ENCODE assay signal across 25 mouse cellular contexts in the genomic region with DNA sequence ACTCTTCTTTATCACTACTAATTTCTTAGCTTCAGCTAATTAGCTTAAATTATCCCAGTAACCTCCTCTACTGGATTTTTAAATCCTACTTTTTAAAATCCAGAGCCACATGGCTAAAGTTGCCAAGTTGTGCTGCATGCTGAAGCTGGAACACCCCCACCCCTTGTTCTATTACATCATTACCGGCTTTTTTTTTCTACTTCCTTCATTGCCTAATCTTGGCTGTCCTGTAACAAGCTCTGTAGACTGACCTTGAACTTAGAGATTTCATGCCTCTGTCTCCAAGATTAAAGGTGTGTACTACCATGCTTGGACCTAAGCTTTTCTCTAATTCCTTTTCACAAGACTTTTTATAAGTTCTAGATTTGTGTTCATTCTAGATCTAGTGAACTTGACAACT. TPM values are rescaled to one million over a fixed set of nuclear protein-coding genes. Genes with fewer than 3 reads are reported as not detected.
"Had no signal": no experiment of that assay in that cellular context is flagged by ENCODE, and none has a peak within 500 bp of the region (broad histone marks: within the 10 kb centered on the region; RNA-seq: fewer than 3 reads in every experiment).

No protein-coding gene starts in this region.

- ATAC-seq: hindbrain, postnatal 0 days; intestine, embryonic 16.5 days had no signal

- DNase-seq: gastrocnemius, adult 2 months; gastrocnemius, postnatal 10 days; gastrocnemius, postnatal 25 days; heart, adult 11 months; heart, adult 2 months; heart, postnatal 14 days; heart, postnatal 36 days; kidney, adult 11 months; kidney, adult 2 months; kidney, adult 9 months; kidney, postnatal 14 days; kidney, postnatal 36 days; layer of hippocampus, adult 9-11 months; layer of hippocampus, postnatal 36 days; left cerebral cortex, postnatal 4 days; liver, embryonic 13.5 days had no signal

RNA-seq across cellular contexts. Expression of gene Gm6377, which starts 32.2 kb away (rescaled TPM):
- total RNA-seq: gastrocnemius, adult 2 months; gastrocnemius, postnatal 25 days; hindbrain, postnatal 0 days; layer of hippocampus, adult 18-20 months; layer of hippocampus, adult 8-10 months; layer of hippocampus, postnatal 14 days; layer of hippocampus, postnatal 36 days; left cerebral cortex, adult 18-20 months; left cerebral cortex, adult 8-10 months; left cerebral cortex, postnatal 10 days; left cerebral cortex, postnatal 25 days; left cerebral cortex, postnatal 4 days had no signal
